8 mouse cellular contexts compared by ENCODE assay signal in genomic region chr14:49065529-49066273, GRCm38 (mm10). TPM values are rescaled to one million over a fixed set of nuclear protein-coding genes. Genes with fewer than 3 reads are reported as not detected.
DNase-seq lines count a peak whose midpoint lies in the region; ATAC-seq and TF ChIP-seq lines count a peak whose summit lies in the region.

Ap5m1 (plus strand) TSS chr14:49066097.

- H3K9me3 ChIP-seq in midbrain, embryonic 12.5 days = no peaks in the 10 kb centered on the region

- peak within 1 kb of the TSS; percentile 100 for H3K27ac ChIP-seq in midbrain, embryonic 12.5 days (replicated peaks)

- no peaks in the 10 kb centered on the region for H3K27me3 ChIP-seq in Patski
- H3K27me3 ChIP-seq in midbrain, embryonic 12.5 days = no peaks in the 10 kb centered on the region

- DNase-seq in lung, adult 2 months = no peak
- no peak for DNase-seq in lung, postnatal 14 days
- no peak for DNase-seq in Patski (ENCODE audit: low read depth, low spot score)
- peak in 1 of 2 experiments; percentile 68 for DNase-seq in heart, postnatal 10 days
- peak; percentile 4 to 70 for DNase-seq in left cerebral cortex, postnatal 10 days (ENCODE audit: extremely low spot score in 1 of 2, low spot score in 2 of 2)
- peak; percentile 43 for DNase-seq in thymus, postnatal 0 days (ENCODE audit: low spot score)

- intact Hi-C loops in heart, postnatal 10 days (cut with DNase I) = loop anchor here (2.0 kb wide), 1 partner anchor 107 kb away; the partner anchor contains the start of gene Naa30
- intact Hi-C loops in left cerebral cortex, postnatal 10 days (cut with DNase I) = no loop called here

- H3K4me1 ChIP-seq in lung, adult 2 months (ENCODE audit: control insufficient read depth, insufficient read depth, low read length) = peaks cover 2% of the 10 kb centered on the region; the same call in 1 of the 2 replicates
- peaks cover 23% of the 10 kb centered on the region for H3K4me1 ChIP-seq in midbrain, embryonic 12.5 days

- peak; percentile 45 for ATAC-seq in Patski
- ATAC-seq in erythroblast, adult 5-6 weeks (replicated peaks; ENCODE audit: low FRiP score, poor library complexity, severe bottlenecking) = peak; percentile 41
- peak; percentile 59; the same call in 1 of the 2 replicates for ATAC-seq in midbrain, embryonic 12.5 days (ENCODE audit: low FRiP score, low read depth)

- POLR2A ChIA-PET in Patski (lab: Charles Lee) = interaction anchor here (0.7 to 1.0 kb wide), 3 partner anchors 12 to 20 kb away, joined by 3 read pairs; no protein-coding TSS in a partner anchor

- H3K9ac ChIP-seq in midbrain, embryonic 12.5 days (replicated peaks) = peak within 1 kb of the TSS; percentile 96

- CTCF ChIA-PET in Patski (lab: Charles Lee) = no interaction called here

- under 1% methylated on average over 51 of the region's 62 CpGs for WGBS in lung, adult 2 months
- WGBS in midbrain, embryonic 12.5 days = under 1% methylated on average over 51 of the region's 62 CpGs

- TF ChIP-seq CTCF in lung, adult 2 months (IDR thresholded peaks at IDR 0.05; ENCODE audit: insufficient read depth, low read length) = no peak
- no peak for TF ChIP-seq CTCF in Patski (IDR thresholded peaks at IDR 0.05)

- H3K4me2 ChIP-seq in midbrain, embryonic 12.5 days (replicated peaks) = peak within 1 kb of the TSS; percentile 81

- H3K36me3 ChIP-seq in midbrain, embryonic 12.5 days = no peaks in the 10 kb centered on the region

- peak within 1 kb of the TSS; percentile 96 for H3K4me3 ChIP-seq in lung, adult 2 months (replicated peaks; ENCODE audit: extremely low read depth, low read depth, low read length)
- peak within 1 kb of the TSS; percentile 97 for H3K4me3 ChIP-seq in midbrain, embryonic 12.5 days

- in situ Hi-C loops in Patski (cut with MboI; ENCODE audit: low pct_unique_long_range_greater_than_20kb) = no loop called here

- TF ChIP-seq POLR2A in lung, adult 2 months (IDR thresholded peaks at IDR 0.05; ENCODE audit: borderline replicate concordance, extremely low read depth, low read depth, low read length) = no peak

RNA-seq across cellular contexts. Expression of gene Ap5m1, which starts in this region (rescaled TPM):
- polyA plus RNA-seq in lung, adult 2 months (2012; rRNA removed) = 7.1 and 10.6 TPM in 2 replicates
- polyA plus RNA-seq in Patski (2021) = 17.2 TPM
- total RNA-seq in erythroblast, adult 5-6 weeks (2015; ENCODE audit: low replicate concordance) = 18.2 and 20.8 TPM in 2 replicates
- total RNA-seq in erythroblast, adult 5-6 weeks (2017; ENCODE audit: low replicate concordance) = 13.9 and 18.5 TPM in 2 replicates
- 10 to 100 TPM; 14.1 to 15.2 TPM for total RNA-seq in heart, postnatal 10 days (2021)
- 10 to 100 TPM; 14.6 to 17.6 TPM for total RNA-seq in left cerebral cortex, postnatal 10 days (2021)
- polyA plus RNA-seq in midbrain, embryonic 12.5 days (2016; fragmentation: Nextera tagmentation; extraction: Ambion mirVana) = 31.7 and 34.3 TPM in 2 replicates
- 35.5 and 38.7 TPM in 2 replicates for polyA plus RNA-seq in thymus, postnatal 0 days (2015; fragmentation: Nextera tagmentation; extraction: Ambion mirVana)

Comparison
In these comparisons a context has a peak if more than half of its experiments do, and no peak if none do; other contexts are left out.
1. DNase-seq: peak in left cerebral cortex, postnatal 10 days (2 of 2) and thymus, postnatal 0 days (single experiment); none in lung, adult 2 months (single experiment), lung, postnatal 14 days (single experiment) and Patski (single experiment).
2. Peak in every context shown above with its lines, with median percentiles within 50 percentile points of each other: ATAC-seq.